Mouse (Mus musculus): ENCODE data around the gene Dst.

Dst gene

DNA sequence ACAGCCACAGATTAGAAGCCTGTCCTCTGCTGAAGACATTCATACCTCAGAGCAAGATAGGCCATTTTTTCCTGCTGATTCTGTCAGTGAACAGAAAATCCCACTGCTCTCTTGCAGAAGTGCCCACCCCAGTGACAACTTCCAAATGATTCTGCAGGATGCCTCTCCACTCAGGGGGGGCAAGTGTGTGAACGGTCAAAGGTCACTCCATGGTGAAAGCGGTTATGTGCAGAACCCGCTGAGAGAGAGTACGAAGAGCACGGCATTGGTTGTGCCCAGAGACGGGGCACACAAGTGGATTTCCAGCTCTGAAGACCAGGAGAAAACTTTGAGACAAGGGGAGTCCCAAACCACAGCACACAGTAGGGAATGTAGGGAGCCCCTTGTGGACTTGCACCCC is 330.2 kb downstream of the Dst start:
- no peak for DNase-seq (ENCODE audit: low read depth)

DNA sequence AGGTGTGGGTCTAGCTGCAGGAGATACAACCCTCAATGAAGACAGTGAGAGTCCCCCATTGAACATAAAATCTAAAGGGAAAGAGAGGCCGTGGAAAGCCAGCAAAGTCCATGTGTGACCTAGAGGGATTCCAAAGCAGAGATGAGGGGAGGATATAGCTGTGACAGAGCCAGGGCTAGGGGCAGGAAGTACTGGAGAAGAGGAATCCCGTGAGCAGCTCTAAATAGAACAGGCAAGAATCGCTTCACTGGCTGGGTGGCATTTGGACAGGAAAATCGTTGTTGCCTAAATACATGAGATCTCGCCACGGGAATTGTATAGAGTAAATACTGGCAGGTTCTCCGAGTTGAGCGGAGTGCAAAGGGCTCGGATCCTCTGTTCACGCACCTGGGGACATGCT is 336.7 kb downstream of the Dst start:
- no peak for DNase-seq (ENCODE audit: low read depth)

DNA sequence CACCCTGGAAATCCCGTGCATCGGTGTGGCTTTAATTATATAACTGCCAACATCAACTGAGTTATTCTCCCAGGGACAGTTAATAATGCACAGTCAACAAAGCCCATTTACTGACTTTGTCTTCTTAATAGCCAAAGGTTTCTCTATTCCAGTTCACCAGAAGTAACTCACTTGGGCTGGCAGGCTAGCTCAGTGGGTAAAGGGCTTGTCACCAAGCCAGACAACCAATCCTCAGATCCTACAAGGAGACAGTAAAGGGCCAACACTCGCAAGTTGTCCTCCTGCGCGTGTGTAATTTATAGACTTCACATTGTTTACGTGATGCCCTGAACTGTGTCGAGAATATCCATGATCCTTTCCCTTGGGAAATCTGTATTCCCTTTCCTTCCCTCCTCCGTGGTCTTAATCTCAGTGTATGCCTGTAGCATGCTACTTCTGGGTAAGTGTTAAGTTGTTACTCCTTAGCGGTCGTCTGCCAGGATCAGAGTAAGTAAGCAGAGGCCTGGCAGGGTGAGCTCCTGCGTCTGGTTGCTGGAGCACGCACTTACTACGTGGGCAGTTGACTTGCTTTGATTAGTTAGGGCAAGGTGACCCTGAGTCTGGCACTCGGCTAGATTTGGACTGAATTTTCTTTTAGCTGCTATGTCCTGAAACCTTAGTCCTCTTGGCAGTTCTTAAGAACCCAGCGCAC is 338.1 kb downstream of the Dst start:
- no peak for DNase-seq (ENCODE audit: low read depth)

DNA sequence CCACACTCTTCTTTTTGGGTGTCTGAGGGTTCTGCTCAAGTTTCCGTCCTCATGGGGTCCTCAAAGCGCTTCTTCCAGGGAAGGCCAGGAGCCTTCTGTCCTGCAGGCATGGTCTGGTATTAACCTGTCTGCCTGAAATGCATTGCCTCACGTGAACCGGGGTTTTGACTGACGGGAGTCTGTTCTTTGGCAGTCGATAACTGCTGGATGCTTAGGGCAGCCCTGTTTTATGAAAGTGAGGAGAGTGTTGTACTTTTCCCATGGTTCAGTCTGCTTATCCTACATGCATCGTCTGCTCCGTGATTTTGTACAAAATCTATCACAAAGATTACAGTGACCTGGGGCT is 338.6 kb downstream of the Dst start:
- no peak for DNase-seq (ENCODE audit: low read depth)

DNA sequence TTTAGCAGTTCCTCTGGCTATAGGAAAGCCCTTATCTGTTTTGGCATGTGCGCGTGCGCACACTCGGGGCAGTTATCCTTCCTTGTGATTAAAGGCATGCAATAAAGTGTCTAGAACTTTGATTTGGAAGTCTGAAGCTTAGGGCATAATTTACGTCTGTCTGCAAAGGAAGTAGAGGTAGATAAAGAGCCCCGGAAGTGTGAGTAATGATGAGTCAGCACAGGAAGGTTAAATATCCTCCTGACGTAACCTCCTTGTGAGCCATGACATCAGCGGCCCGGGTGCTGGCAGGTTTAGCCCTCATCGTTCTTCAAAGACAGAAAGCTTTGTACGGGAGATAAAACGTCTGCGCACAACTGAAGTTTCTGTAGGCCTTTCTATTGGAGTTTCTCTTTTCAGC is 343.1 kb downstream of the Dst start:
- DNase-seq (ENCODE audit: low read depth): peak; percentile 48

DNA sequence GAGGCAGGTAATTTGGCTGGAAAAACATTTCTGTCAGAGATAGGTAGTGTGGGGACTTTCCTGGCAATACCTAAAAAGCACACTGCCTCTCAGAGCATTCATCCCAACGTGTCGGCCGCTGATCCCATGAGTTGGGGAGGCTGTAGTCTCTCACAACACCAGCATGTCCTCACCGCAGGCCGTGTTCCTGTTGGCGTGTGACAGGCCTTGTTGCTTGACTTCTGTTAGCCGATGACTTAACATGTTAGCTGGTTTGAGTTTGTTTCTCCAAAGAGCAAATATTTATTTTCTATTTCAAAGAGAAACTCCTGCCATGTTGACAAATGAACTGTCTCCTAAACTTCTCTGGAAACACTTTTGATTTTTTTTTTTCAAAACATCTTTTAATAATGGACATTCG is 344.2 kb downstream of the Dst start:
- DNase-seq (ENCODE audit: low read depth): no peak

DNA sequence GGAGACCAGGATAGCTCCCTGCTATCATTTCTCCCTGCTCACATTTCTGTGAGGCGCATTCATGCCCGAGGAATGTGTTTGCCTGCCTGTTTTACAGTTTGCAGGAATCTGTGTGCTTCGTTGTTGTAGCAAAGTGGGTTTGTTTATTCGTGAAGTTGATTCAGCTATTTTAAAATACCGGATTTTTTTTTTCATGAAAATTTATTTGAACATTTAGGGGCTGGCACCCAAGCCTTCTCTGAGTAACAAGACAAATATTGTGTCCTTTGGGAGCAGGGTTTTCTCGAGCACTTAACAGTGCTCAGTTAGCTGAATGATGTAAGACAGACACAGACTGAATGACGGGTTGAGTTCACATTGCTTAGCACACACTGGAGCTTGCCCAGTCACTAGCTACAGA is 345.9 kb downstream of the Dst start:
- no peak for DNase-seq (ENCODE audit: low read depth)

DNA sequence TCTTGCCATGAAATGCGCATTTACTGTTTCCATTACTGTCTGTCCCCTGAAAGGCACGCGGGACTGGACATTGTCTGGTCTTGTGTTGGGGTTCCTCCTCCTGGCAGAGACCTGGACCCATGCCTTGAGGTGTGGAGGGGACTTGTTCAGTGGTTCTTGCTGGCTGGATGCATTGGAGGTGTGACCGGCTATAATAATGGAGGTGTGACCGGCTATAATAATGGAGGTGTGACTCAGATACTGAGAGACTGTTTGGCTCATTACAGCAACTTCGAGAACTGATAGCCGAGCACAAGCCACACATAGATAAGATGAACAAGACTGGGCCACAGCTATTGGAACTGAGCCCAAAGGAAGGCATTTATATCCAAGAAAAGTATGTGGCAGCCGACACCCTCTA is 351.9 kb downstream of the Dst start:
- DNase-seq (ENCODE audit: low read depth): no peak

DNA sequence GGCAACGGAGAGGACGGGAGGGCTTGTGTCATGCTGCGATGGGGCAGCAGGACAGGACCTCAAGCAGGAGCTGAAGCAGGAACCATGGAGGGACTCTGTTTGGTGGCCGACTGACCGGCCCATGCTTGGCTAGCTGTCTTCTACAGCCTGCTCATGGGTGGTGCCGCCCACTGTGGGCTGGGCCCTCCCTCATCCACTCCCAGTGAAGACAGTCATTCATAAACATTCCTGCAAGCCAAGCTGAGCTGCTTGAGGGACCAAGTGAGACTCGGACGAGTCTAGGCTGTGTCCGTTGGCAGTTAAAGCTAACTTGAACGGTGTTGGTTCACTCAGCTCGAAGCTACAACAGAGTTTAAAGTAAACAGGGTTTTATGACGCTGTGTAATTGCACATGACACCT is 353.0 kb downstream of the Dst start:
- DNase-seq (ENCODE audit: low read depth): no peak

DNA sequence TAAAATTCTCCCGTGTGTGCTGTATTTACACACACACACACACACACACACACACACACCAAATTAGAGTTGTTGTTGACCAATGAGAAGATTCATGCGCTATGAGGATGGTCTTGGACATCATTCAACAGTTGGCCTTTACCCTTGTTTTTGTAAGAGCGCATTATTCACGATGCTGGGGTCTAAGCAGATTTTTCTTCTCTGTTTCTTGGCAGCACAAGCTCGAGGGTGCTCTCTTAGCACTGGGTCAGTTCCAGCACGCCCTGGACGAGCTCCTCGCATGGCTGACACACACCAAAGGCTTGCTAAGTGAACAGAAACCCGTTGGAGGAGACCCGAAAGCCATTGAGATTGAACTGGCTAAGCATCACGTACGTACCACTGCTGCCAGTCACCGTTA is 360.5 kb downstream of the Dst start:
- no peak for DNase-seq (ENCODE audit: low read depth)

DNA sequence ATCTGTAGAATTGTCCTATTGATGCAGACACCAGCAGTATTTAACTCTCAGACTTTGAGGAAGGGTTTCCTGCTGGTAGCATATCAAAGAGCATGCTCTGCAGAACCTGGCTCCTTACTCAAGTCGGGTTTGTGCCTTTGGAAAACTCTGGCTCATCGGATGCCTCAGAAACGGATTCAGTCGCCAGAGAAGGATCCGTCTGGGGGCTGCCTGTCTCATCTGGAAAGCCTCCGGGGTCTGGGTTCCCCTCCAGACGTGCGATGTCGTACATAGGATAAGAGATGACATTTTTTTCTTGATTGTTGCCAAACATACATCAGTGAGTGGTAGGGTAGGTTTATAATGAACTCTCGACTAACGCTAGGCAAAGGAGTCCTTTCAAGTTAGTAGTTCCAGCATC is 361.6 kb downstream of the Dst start:
- no peak for DNase-seq (ENCODE audit: low read depth)

DNA sequence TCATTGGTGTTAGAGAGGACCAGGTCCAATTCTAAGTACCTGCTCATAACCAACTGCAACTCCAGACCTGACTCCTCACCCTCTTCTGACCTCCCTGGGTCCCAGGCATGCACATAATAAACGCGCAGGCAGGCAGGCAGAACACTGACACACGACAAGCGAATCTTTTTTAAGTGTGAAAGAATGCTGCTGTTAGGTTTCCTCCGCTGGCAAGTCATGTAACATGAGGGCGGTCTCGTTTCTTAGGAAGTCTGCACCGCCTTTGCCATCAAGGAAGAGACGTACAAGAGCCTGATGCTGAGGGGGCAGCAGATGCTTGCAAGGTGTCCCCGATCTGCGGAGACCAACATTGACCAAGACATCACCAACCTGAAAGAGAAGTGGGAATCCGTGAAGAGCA is 365.9 kb downstream of the Dst start:
- no peak for DNase-seq (ENCODE audit: low read depth)

DNA sequence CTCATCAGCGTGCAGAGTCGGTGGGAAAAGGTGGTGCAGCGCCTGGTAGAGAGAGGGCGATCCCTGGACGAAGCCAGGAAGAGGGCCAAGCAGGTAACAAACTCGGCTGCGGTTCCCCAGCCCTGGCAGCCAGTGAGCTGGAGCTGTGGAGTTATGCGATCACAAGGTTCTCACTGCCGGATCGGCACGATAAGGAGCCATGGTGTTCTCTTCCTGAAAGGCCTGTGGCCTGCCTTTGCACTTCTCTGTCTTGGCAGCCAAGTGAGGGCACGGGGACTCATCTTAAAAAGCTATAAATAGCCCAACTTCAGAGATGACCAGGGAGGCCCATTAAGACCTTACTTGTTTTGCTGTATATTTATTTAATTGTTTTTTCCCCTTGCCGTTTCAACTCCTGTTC is 367.8 kb downstream of the Dst start:
- no peak for DNase-seq (ENCODE audit: low read depth)

DNA sequence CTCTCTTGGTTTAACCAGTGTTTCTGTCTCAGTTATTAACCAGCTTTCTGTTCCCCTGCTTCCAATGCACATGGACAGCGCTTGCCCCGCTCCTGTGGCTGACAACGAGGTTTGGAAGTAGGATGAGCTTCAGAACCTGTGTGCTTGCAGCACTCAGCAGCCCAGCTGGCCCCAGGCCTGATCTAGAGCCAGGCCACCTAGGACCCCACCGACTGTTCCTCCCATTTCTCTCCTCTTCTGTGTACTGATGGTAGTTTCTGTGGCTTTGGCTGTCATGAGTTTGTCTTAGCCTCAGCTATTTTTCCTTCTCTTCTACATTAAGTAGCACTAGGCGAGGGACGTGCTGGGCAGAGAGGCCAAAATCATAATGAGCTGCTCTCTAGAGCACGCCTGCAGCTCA is 368.7 kb downstream of the Dst start:
- no peak for DNase-seq (ENCODE audit: low read depth)

DNA sequence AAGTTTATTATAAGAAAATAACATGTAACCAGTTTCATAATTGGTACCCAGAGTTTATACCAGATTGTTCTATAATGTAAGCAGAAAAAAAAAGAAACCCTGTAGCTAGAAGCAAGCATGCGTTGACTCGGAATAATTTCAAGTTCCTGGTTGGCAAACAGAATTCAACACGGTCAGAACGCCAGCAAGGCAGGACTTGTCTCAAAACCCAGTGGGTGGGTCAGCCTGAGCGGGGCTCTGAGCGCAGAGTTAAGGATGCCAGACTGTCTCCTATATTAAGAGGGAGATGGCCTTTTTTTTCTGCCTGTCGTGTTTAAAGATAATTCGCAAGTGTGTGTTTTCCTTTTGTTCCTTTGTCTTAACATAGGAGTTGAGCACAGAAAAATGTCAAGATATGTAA is 369.2 kb downstream of the Dst start:
- no peak for DNase-seq (ENCODE audit: low read depth)

DNA sequence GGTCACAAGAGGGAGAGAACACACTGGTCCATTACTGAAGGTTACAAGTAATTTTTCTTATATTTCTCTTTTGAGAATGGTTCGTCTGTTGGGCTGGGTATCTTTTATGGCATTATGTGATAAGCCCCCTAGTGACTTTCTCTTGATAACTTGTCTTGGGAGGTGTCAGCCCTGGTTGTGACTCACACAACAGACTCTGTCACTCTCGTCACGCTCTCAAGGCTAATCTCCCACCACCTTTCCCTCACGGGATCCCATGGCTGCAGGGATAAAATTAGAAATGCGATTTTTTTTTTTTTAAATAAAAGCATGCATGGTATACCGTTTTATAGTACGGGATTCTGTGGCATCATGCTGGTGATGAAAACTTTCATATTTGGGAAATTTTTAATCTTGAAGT is 375.5 kb downstream of the Dst start:
- DNase-seq (ENCODE audit: low read depth): no peak

DNA sequence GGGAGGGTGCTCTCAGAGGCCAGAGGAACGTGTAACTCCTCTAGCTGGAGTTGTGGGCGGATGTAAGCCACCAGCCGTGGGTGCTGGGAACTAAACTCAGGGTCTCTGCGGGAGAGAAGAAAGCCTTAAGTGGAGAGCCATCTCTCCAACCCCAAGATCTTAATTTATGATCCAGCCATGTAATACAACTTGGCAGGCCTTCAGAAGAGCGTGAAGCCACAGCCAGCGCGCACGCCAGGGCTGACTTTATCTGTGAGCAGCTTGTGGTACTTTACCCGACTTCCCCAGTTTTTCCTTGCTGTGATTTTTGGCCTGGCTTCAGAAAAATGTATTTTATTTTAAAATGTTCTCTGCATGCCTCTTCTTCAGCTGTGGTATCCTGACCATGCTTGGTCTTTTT is 377.0 kb downstream of the Dst start:
- DNase-seq (ENCODE audit: low read depth): no peak

DNA sequence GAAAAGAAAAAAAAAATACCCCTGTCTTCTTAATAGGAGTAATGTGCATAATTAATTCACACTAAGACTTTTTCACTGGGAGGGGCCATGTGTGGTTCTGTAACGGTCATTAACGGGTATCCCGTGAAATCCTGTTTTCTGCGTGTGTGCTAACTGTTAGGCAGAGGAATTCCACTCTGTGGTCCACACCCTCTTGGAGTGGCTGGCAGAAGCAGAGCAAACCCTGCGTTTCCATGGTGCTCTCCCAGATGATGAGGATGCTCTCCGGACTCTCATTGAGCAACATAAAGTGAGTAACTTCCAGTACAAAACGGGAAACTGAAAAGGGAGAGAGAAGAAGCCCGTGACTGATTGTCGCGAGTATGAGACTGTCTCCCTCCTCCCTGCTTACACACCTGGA is 379.7 kb downstream of the Dst start:
- no peak for DNase-seq (ENCODE audit: low read depth)

DNA sequence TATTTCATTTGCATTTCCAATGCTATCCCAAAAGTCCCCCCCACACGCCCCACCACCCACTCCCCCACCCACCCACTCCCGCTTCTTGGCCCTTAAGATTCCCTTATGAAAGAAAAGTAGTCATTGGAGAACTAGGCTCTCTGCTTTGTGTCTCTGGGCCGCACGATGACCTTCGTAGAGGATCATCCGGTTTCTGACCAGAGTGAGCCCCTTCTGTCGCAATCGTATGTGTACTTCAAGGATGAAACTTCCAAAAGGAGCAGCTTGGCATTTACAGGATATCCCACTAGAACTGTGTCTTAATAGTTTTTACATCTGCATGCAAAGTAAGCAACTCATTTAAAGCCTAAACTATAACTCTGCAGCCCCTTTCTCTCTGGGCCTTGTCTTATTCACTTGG is 380.2 kb downstream of the Dst start:
- DNase-seq (ENCODE audit: low read depth): no peak

DNA sequence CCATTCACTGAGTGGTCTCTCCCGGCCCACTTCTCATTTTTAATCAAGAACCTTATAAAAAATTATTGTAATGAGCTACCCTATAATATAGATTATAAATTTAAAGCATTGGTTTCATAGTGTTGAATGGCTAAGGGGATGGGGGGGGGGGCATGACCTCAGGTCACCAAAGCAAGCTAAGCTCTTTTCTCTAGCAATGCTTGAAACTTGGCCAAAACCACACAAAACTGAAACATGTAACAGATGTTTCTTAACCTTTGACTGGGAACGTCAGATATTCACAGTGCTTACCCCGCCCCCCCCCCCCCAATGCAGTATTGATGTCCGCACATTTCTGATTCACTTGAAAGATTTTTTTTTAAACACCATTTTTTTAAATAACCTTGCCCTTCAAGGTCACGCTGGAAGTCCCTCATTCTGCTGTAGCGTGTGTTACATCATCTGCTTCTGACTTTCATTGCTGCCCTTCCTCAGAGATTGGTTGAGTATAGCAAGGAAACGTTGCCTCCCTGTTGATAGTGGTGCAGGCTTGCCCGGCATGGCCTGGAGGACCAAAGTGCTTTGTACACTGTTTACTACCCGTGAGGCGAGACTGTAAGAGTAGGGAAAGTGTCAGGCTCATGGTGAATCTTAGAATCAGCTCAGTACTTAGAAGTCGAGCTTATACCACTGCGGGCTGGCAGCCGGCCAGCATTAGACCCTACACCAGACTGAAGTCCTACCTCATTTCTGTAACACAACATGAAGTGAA is 380.9 kb downstream of the Dst start:
- DNase-seq (ENCODE audit: low read depth): no peak

DNA sequence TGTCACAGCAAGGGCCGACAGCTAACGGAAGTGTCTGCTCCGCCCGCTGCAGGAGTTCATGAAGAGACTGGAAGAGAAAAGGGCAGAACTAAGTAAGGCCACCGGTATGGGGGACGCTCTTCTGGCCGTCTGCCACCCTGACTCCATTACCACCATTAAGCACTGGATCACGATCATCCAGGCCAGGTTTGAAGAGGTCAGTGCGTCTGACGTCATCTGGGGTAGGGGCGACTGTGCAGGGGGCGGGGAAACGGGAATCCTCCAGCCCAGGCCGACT is 381.4 kb downstream of the Dst start:
- no peak for DNase-seq (ENCODE audit: low read depth)

DNA sequence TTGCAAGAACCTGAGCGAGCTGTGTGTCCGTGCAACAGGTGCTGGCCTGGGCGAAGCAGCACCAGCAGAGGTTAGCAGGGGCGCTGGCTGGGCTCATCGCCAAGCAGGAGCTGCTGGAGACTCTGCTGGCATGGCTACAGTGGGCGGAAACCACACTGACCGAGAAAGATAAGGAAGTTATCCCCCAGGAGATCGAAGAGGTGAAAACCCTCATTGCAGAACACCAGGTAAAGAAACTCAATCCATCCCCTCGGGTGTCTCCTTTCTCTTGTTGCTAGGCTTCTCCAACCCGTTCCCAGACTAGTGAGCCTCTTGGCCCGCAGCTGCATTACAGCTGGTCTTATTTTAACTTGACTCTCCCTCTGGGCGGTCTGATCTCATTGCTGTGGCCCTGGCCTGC is 382.3 kb downstream of the Dst start:
- DNase-seq (ENCODE audit: low read depth): no peak

DNA sequence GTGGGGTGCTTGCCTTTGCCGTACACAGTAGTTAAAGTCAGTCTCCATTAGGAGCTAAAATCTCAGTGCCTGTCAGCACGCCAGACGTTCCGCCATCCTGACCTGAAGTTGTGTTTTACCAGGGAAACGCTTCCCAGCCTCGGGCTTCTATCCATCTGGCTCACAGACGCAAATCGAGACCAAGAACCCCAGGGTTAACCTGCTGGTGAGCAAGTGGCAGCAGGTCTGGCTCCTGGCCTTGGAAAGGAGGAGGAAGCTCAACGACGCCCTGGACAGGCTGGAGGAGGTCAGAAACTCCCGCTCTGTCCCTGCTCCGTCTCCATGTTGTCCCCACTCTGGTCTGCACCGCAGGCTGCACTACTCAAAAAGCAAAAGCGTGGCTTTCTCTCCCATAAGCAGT is 385.2 kb downstream of the Dst start:
- no peak for DNase-seq (ENCODE audit: low read depth)

DNA sequence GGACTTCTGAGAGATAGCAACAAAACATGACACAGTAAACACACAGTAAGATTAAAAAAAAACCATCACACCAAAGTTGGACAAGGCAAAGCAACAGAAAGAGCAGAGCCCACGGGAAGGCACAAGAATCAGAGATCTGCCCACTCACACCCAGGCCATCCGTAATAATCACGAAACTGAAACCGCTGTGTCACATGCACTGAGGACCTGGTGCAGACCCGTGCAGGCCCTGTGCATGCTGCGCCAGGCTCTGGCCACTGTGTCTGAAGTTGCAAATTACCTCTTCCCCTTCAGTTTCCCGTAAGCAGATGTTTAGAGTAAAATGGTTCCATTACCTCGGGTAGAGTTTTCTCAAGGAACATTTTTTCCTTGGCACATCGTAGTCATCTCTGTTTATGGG is 389.6 kb downstream of the Dst start:
- DNase-seq (ENCODE audit: low read depth): no peak
